Mouse (Mus musculus) limb, embryonic 10.5 days (tissue): Measurements from ENCODE around the gene Osbpl2. TPM values are rescaled to one million over a fixed set of nuclear protein-coding genes. Genes with fewer than 3 reads are reported as not detected.

Source experiments
- DNase-seq: peaks from one replicate; pipeline ENCODE4 v3.0.0-alpha.2; 2017; ENCODE audit warnings: low spot score
- H3K27ac ChIP-seq: fragments of 300-500 bp; sonication (generic); 2 replicates; pipeline ENCODE4 v1.5.1; 2016; ENCODE audit warnings: mild to moderate bottlenecking
- H3K27me3 ChIP-seq: fragments of 300-500 bp; sonication (generic); 2 replicates; pipeline ENCODE4 v1.6.1; 2016; ENCODE audit warnings: low read depth, mild to moderate bottlenecking; ENCODE audit not compliant: poor library complexity, severe bottlenecking
- H3K36me3 ChIP-seq: fragments of 300-500 bp; sonication (generic); 2 replicates; pipeline ENCODE4 v1.6.1; 2016; ENCODE audit warnings: mild to moderate bottlenecking, moderate library complexity
- H3K4me1 ChIP-seq: fragments of 300-500 bp; sonication (generic); 2 replicates; pipeline ENCODE4 v1.6.1; 2016
- H3K4me3 ChIP-seq: fragments of 300-500 bp; sonication (generic); 2 replicates; pipeline ENCODE4 v1.5.1; 2016; ENCODE audit warnings: mild to moderate bottlenecking, moderate library complexity
- H3K9me3 ChIP-seq: fragments of 300-500 bp; sonication (generic); replicated peaks from 2 replicates; pipeline ENCODE4 v1.6.1; 2016; ENCODE audit warnings: mild to moderate bottlenecking
- WGBS: fragments of 180-500 bp; shearing (Covaris S2); methylation state at CpG from one replicate; pipeline ENCODE4 v1.1.7; 2016; 5-methylcytosine and 5-hydroxymethylcytosine counted together
- polyA plus RNA-seq: library from polyadenylated mRNA; unstranded; fragments of >200 nt; fragmentation: Nextera tagmentation; extraction: Ambion mirVana; gene quantifications from 2 replicates; pipeline ENCODE4 v1.2.1, GENCODE M21; 2016

Gene Osbpl2
- 18.5 and 25.6 TPM in 2 replicates for polyA plus RNA-seq

- H3K27me3 ChIP-seq, result peaks cover 7% of the 10 kb centered on the region; the same call in 1 of the 2 replicates
- H3K4me3 ChIP-seq, result peak within 1 kb of the TSS; percentile 81
- under 1% methylated on average over 55 of the region's 55 CpGs for WGBS
- H3K36me3 ChIP-seq, result peaks cover 3% of the 10 kb centered on the region; the same call in 1 of the 2 replicates
- H3K4me1 ChIP-seq, result peaks cover 25% of the 10 kb centered on the region
- peak within 1 kb of the TSS; percentile 80 for H3K27ac ChIP-seq
- peak; percentile 98 for DNase-seq
- H3K9me3 ChIP-seq, result no peaks in the 10 kb centered on the region
Measured at GRCm38 (mm10) chr2:180118661-180119438, at the start of gene Osbpl2. Osbpl2 (plus strand) TSS chr2:180119306.

- H3K4me3 ChIP-seq, result peak overlapping the region; percentile 80
- H3K27me3 ChIP-seq, result no peaks in the 10 kb centered on the region
- no peak for DNase-seq
- H3K4me1 ChIP-seq, result peaks cover 10% of the 10 kb centered on the region
- H3K27ac ChIP-seq, result peak overlapping the region; percentile 85
- H3K9me3 ChIP-seq, result no peaks in the 10 kb centered on the region; the same call in 1 of the 2 replicates
- peaks cover 42% of the 10 kb centered on the region for H3K36me3 ChIP-seq
- 37% methylated on average over 20 of the region's 20 CpGs for WGBS
Measured at GRCm38 (mm10) chr2:180069770-180070480, 49.2 kb upstream of the Osbpl2 start.

- H3K27me3 ChIP-seq, result no peaks in the 10 kb centered on the region
- DNase-seq, result peak; percentile 98
- peak within 1 kb of the TSS; percentile 80 for H3K4me3 ChIP-seq
- H3K9me3 ChIP-seq, result no peaks in the 10 kb centered on the region
- H3K4me1 ChIP-seq, result peaks cover 10% of the 10 kb centered on the region
- peaks cover 33% of the 10 kb centered on the region for H3K36me3 ChIP-seq
- H3K27ac ChIP-seq, result peak within 1 kb of the TSS; percentile 85
- WGBS, result 7% methylated on average over 58 of the region's 58 CpGs
Measured at GRCm38 (mm10) chr2:180070481-180071453, 48.3 kb upstream of the Osbpl2 start, which contains the start of gene Mtg2. Mtg2 (plus strand) TSS chr2:180070588.

GRCm38 (mm10) chr2:180071671-180072070, 47.4 kb upstream of the Osbpl2 start:
- Histone ChIP-seq H3K4me1 (peaks cover 10% of the 10 kb centered on the region), H3K36me3 (peaks cover 33% of the 10 kb centered on the region), H3K27me3 (no peaks in the 10 kb centered on the region), H3K4me3 (no peak overlapping the region), H3K27ac (no peak overlapping the region), H3K9me3 (no peaks in the 10 kb centered on the region)
- DNase-seq, result no peak
- 83% methylated on average over 2 of the region's 2 CpGs for WGBS

GRCm38 (mm10) chr2:180072886-180073285, 46.2 kb upstream of the Osbpl2 start:
- Histone ChIP-seq H3K27ac (no peak overlapping the region), H3K9me3 (no peaks in the 10 kb centered on the region), H3K27me3 (no peaks in the 10 kb centered on the region), H3K4me1 (peaks cover 10% of the 10 kb centered on the region), H3K4me3 (no peak overlapping the region), H3K36me3 (peaks cover 33% of the 10 kb centered on the region)
- 92% methylated on average over 7 of the region's 7 CpGs for WGBS
- DNase-seq, result no peak

- no peak for DNase-seq
- H3K27ac ChIP-seq, result no peak overlapping the region
- no peaks in the 10 kb centered on the region for H3K27me3 ChIP-seq
- H3K4me3 ChIP-seq, result no peak overlapping the region
- H3K36me3 ChIP-seq, result peaks cover 47% of the 10 kb centered on the region
- 67% methylated on average over 3 of the region's 3 CpGs for WGBS
- no peaks in the 10 kb centered on the region for H3K4me1 ChIP-seq
- no peaks in the 10 kb centered on the region for H3K9me3 ChIP-seq
Measured at GRCm38 (mm10) chr2:180077622-180078021, 41.5 kb upstream of the Osbpl2 start.

GRCm38 (mm10) chr2:180080680-180081079, 38.4 kb upstream of the Osbpl2 start:
- WGBS, result 93% methylated on average over 8 of the region's 8 CpGs
- H3K36me3 ChIP-seq, result peaks cover 57% of the 10 kb centered on the region
- peaks cover 19% of the 10 kb centered on the region for H3K4me1 ChIP-seq
- no peak for DNase-seq
- no peak overlapping the region for H3K4me3 ChIP-seq
- no peak overlapping the region for H3K27ac ChIP-seq
- H3K9me3 ChIP-seq, result no peaks in the 10 kb centered on the region
- H3K27me3 ChIP-seq, result no peaks in the 10 kb centered on the region

GRCm38 (mm10) chr2:180083063-180083462, 36.0 kb upstream of the Osbpl2 start:
- Histone ChIP-seq H3K27ac (no peak overlapping the region), H3K9me3 (no peaks in the 10 kb centered on the region), H3K27me3 (no peaks in the 10 kb centered on the region), H3K4me3 (no peak overlapping the region), H3K4me1 (peaks cover 27% of the 10 kb centered on the region), H3K36me3 (peaks cover 46% of the 10 kb centered on the region)
- DNase-seq, result no peak
- WGBS, result 94% methylated on average over 10 of the region's 10 CpGs

GRCm38 (mm10) chr2:180084565-180084964, 34.5 kb upstream of the Osbpl2 start:
- peaks cover 27% of the 10 kb centered on the region for H3K4me1 ChIP-seq
- DNase-seq, result peak; percentile 31
- H3K4me3 ChIP-seq, result no peak overlapping the region
- H3K36me3 ChIP-seq, result peaks cover 37% of the 10 kb centered on the region
- H3K27ac ChIP-seq, result no peak overlapping the region
- 0 out of 2 replicates have a peak, but pooled peaks cover 5% of the 10 kb centered on the region for H3K27me3 ChIP-seq
- WGBS, result 24% methylated on average over 3 of the region's 3 CpGs
- H3K9me3 ChIP-seq, result no peaks in the 10 kb centered on the region

GRCm38 (mm10) chr2:180085926-180086636, 33.0 kb upstream of the Osbpl2 start:
- Histone ChIP-seq H3K27me3 (0 out of 2 replicates have a peak, but pooled peaks cover 8% of the 10 kb centered on the region), H3K4me1 (peaks cover 35% of the 10 kb centered on the region), H3K9me3 (no peaks in the 10 kb centered on the region), H3K4me3 (no peak overlapping the region), H3K36me3 (peaks cover 28% of the 10 kb centered on the region), H3K27ac (no peak overlapping the region)
- no peak for DNase-seq
- WGBS, result 63% methylated on average over 16 of the region's 16 CpGs

GRCm38 (mm10) chr2:180086637-180087027, 32.5 kb upstream of the Osbpl2 start:
- H3K36me3 ChIP-seq, result peaks cover 28% of the 10 kb centered on the region
- no peak for DNase-seq
- peaks cover 35% of the 10 kb centered on the region for H3K4me1 ChIP-seq
- 86% methylated on average over 5 of the region's 5 CpGs for WGBS
- no peak overlapping the region for H3K27ac ChIP-seq
- 0 out of 2 replicates have a peak, but pooled peaks cover 8% of the 10 kb centered on the region for H3K27me3 ChIP-seq
- no peak overlapping the region for H3K4me3 ChIP-seq
- H3K9me3 ChIP-seq, result no peaks in the 10 kb centered on the region

GRCm38 (mm10) chr2:180087472-180087871, 31.6 kb upstream of the Osbpl2 start:
- Histone ChIP-seq H3K27me3 (0 out of 2 replicates have a peak, but pooled peaks cover 8% of the 10 kb centered on the region), H3K36me3 (peaks cover 20% of the 10 kb centered on the region), H3K27ac (no peak overlapping the region), H3K4me1 (peaks cover 35% of the 10 kb centered on the region), H3K4me3 (no peak overlapping the region), H3K9me3 (no peaks in the 10 kb centered on the region)
- 89% methylated on average over 4 of the region's 4 CpGs for WGBS
- no peak for DNase-seq
